Mouse (Mus musculus) lung, postnatal 10 days (tissue): ENCODE results near the gene Gjc1.

ENCODE experiments used
- DNase-seq: peaks from one replicate; pipeline ENCODE4 v3.0.0; 2021

Gene Gjc1

DNA sequence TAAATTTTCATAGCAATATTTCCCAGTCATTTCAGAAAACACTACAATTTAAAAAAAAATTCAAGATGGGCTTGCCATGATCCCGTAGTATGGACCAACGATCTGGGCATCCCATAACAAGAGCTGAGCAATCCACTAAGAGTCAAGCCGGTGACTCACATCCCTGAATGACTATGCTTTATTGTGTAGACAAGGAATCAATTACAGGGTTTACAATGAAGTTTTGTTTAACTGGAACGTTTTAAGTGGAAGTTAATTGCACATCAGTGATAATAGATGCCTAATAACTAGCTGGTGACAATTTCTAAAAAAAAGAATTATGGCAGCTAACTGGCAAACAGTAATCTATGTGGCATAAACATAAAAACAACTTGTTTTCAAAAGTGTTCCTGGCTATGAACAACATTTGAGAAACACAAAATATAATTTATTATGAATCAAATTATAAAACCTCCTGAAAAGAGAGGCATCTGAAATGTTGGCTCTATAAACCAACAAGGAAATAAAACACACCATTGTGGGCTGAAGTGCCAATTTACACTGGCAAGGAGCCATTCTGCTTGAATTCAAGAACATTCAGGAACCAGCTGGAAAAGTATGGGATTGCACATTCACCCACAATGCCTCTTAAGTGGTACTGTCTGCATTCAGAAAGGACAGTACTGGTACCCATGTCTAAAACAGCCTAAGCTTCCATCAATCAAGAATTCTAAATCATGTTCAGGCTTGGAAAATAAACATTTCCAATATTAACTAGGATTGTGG is 8.6 kb downstream of the Gjc1 start:
- peak; percentile 55 for DNase-seq

DNA sequence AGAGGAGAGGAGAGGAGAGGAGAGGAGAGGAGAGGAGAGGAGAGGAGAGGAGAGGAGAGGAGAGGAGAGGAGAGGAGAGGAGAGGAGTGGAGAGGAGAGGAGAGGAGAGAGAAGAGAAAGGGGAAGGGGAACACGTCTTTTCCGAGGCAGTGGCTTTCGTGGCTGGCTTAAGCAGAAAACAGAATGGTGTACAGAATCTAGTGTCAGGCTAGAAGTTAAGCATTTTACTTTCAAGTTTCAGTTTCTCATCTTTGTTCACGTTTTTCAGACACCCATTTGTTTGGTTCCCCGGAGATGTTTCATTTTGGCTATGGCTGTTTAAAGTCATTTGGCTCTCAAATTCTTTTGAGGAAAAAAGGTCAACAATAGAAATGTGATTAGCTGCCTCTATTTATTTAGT is 11.3 kb downstream of the Gjc1 start:
- DNase-seq, result no peak

DNA sequence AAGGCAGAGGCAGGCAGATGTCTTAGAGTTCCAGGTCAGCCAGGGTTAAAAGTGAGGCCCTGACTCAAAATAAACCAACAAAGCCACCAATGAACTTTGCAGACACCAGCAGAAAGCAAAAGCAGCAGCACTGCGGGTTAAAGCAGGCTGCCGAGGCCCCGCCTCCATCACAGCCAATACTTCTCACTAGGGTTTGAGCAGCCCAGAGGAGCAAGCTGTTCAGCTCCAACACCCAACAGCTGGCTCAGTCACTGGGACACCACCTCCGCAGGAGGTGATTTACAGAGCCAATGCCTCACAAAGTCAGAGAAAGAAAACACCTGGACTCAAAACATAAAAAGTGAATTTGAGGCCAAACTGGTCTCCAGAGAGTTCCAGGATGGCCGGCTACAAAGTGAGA is 16.0 kb downstream of the Gjc1 start:
- DNase-seq, result peak; percentile 21

DNA sequence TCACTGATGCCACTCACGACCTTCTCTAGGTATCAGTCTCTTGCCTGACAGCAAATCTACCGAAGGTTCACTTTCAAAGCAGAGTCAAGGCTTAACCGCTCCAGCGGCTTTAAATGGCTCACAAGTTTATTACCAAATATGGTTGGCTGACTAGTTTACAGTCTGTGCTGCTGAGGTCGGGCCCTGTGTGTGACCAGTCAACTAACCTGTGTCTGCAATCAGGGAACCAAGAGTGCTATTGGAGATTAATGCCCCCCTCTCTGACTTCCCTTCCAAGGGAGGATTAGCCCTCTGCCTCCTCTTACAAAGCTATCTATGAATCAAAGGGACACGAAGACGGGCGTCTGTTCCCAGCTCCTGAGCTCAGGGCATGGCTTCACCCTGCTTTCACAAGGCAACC is 25.3 kb downstream of the Gjc1 start:
- no peak for DNase-seq

DNA sequence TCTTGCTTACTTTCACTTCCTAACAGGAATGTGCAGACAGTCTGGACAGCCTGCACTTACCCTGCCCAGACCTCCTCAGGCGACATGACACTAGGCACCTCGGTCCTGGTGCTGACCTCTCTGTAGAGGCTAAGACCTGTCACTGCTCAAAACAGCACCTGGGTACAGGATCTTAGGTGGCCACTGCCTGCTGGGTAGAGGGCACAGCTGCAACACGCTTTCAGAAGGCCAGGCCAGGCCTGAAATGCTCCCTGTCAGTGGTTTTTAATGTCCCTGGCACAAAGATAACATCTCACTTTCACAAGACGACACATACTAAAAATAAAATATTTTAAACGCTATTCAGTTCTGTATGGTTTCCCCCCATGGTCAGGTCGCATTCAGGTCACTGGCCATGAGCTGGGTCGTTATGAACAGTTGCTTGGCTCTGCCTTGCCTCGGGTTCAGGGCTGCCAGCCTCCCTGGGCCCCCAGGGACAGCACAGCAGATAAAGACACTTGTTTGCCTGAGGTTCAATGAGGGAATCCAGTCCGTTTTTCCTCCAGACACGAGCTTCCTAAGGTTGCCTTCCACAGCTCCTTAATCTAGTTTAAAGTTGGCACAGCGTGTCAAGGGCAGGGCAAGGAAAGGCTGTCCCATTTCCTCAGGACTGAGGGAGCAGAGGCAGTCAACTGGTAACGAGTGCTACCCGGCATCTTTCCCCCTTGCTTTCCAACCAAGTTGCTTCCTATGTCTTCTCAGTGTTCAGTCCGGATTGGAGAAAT is 27.6 kb downstream of the Gjc1 start:
- DNase-seq, result peak; percentile 16

DNA sequence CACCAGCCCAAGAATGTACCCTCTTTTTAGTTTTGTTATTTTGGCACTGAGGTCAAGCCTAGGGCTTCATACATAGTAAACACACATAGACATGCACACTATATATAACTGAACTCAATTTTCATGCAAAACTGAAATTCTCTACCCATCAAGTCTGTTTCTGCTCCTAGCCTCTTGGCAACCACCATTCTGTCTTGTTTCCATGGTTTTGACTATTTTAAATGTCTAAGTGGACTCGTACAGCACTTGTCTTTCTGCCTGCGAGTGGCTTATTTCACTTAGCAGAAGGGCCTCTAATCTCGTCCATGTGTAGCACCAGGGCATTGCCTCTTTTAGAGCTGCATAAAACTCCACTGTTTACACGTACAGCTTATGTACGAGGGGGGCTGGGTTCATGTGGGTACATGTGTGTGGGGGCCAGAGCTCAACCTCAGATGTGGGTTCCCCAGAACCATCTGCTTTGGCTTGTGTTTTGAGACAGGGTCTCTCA is 31.8 kb downstream of the Gjc1 start:
- no peak for DNase-seq

DNA sequence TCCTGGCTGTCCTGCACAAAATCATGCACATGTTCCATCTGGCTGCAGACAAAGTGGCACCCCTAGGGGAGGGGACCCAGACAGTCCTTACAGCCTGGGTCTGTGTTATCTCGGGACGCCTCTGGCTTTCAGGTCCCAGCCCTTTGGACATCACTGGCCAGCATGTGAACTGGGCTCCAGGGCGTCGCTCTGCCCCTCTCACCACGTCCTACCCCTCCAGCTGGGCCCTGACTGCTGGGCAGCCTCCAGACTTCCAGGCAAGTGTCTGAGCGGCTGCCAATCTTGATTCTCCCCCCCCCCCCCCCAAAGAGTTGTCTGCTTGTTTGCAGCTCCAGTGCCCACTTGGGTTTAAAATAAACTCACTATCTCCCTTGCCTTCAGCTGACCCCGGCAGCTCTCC is 36.1 kb downstream of the Gjc1 start:
- DNase-seq, result no peak

DNA sequence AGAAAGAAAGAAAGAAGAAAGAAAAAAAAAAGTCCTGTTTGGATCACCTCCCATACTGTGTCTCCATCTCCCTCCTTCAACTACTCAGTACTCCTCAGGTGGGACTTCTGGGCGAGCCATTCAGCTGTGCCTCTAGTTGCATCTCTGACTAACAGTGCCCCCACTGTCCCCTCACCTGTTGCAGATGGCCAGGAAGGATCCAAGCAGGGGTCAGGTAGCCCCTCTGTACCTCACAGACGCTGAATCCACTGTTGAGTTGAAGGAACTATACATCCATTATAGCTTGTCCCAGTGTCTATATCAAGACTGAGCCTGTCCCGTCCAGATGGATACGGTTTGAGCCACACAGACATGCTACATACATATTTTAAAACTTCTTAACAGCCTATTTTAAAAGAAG is 38.0 kb downstream of the Gjc1 start:
- DNase-seq, result no peak

DNA sequence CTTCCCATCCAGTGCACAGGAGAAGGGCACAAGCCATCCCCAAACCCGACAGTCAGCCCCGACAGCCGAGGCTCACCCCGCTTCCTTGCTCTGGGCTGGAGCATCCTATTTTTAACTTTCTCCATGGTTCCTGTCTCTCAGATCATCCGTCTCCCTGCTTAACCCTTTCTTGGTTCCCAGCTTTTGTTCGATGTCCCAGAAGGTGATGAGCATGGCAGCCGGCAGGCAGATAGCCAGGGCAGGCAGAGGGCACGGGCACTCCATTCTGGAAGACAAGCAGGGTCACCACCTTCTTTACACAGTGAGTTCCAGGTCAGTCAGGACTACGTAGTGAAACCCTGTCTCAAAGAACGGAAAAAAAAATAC is 38.5 kb downstream of the Gjc1 start:
- no peak for DNase-seq

DNA sequence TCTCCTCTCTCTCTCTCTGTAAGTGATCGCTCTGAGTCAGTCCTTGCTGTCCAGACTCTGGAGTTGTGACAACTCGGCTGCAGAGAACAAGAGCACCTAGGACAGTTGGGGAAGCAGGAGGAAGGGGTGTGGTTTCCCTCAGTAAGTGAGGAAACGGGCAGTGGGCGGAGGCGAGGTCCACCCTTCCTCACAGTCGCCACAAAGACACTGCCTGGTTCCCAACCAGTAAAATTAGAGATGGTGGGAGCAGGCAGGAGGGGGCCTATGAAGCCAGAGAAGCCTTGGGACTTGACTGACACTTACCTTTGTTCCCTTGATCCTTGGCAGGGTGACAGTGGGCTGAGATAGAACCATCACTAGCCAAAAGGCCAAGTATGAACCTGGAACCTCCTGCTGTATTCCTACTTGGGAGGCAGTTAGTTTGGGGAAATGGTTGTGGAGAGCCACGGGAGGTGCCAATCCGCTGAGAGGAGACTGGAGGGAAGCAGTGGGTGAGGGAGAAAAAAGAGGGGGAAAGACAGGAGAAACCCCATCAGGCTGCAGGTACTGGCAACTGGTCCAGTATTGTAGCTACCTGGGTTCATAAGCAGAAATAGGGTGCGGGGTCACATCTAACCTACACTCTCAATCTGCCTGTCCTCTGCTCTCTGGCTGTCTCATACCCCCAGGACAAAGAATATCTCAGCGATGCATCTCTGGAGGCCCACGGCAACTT is 39.1 kb downstream of the Gjc1 start:
- DNase-seq, result peak; percentile 82

DNA sequence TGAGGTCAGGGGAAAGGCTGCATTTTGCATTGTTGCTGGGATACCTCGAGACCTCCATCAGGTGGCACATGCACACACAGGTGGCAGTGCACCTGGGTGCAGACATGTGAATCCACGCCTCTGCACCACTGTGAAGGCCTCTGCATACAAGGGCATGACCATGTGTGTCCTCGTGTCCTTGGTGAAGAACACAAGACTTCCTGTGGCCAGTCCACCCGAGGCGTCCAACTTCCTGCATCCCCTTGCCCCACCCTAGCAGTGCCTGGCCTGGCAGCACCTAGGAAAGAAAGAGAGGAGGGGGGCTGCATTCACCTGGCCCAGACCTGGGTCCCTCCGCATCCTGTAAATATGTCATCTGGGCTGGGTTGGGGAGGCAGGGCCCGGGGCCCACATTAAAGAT is 39.7 kb downstream of the Gjc1 start:
- no peak for DNase-seq

DNA sequence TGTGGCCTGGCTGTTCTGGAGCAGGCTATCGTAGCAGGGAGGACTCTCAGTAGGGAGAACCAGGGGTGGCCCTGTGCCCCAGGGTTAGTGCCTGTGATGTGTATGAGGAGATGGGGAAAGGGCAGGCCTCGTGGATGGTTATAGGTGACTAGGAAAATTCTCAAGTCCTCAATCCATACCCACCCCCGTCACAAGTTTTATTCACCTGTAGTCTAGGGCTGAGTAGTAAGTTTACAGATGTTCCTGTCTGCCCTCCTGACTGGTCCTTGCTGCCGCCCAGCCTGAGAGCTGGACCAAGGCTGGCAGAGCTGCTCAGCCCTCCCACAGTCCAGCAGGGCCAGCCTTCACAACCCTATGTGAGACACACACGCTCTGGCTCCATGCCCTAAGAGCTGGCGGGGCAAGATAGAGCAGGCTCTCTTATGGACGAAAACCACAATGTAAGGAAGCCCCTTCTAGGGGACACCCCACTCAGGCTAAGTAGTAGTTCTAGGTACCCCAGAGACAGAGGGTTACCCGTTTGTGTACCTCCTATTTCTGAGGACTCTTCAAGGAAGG is 40.3 kb downstream of the Gjc1 start:
- no peak for DNase-seq

DNA sequence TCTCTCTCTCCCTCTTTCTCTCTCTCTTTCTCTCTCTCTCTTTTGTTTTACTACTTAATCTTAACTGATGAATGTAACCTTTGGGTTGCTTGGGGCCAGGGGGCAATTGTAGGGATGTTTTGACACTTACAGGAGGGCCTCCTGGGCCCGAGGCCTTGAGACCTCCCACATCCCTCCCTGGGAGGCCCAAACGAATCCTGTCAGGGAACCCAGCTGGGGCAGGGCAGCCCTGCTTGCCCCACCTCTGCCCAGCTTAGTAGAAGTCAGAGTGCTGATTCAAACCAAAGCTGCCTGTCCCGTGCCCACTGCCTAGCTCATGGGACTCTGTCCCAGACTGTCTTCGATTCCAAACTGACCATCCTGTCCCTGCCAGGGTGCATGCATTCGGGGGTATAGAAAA is 40.9 kb downstream of the Gjc1 start:
- no peak for DNase-seq

DNA sequence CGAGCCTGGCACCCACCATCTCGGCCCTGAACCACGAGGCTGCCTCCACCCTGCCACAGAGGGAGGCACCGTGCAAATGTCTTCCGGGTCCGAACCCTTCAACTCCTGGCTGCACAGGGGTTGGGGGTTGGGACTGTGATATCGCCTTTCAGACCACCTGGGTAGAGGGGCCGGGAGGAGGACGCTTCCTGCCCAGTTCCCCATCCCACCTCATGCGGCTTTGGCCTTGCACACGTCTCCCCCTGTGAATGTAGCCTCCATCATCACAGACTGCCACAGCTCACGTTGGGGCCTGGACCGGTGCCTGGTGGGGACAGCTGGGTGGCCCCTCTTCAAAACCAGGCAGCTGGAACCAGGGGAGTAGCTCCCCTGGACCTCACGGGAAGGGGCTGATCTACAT is 41.3 kb downstream of the Gjc1 start:
- DNase-seq, result peak; percentile 9

DNA sequence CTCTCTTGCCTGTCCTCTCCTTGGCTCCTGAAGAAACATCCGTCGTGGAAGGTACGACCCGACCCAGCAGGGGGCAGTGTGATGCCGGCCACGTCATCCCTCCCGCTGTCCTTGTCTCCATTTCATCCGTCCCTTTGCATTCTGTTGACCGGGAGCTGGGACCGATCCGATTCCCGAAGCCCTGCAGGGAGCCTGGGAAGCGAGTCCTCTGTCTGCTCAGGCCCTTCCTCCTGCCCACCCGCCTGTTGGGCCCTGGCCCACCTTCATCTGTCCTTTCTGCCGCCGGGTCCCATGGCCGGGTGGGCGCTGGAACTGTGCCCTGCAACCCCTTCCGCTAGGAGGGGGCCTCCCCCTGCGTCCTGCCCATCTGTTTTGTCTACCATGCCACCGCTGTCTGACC is 41.9 kb downstream of the Gjc1 start:
- DNase-seq, result peak; percentile 92

DNA sequence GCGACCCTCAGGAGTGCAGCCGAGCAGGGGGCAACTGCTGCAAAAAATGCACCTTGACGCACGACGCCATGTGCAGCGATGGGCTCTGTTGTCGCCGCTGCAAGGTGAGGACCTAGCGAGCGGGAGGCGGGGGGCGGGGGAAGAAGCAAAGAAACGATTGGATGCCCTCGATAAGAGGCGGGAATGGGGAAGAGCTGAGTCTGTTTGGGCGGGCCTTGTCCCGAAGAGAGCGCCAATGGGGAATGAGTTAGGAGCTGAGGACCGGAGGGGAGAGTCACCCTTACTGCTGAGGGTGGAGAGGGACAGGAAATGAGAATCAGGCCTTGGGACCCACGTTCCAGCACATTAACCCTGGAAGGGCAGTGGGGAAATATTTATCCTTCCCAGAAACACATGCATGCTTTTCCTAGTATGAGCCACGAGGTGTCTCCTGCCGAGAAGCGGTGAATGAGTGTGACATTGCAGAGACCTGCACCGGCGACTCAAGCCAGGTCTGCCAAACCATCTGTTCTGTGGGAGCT is 44.8 kb downstream of the Gjc1 start:
- peak; percentile 93 for DNase-seq

DNA sequence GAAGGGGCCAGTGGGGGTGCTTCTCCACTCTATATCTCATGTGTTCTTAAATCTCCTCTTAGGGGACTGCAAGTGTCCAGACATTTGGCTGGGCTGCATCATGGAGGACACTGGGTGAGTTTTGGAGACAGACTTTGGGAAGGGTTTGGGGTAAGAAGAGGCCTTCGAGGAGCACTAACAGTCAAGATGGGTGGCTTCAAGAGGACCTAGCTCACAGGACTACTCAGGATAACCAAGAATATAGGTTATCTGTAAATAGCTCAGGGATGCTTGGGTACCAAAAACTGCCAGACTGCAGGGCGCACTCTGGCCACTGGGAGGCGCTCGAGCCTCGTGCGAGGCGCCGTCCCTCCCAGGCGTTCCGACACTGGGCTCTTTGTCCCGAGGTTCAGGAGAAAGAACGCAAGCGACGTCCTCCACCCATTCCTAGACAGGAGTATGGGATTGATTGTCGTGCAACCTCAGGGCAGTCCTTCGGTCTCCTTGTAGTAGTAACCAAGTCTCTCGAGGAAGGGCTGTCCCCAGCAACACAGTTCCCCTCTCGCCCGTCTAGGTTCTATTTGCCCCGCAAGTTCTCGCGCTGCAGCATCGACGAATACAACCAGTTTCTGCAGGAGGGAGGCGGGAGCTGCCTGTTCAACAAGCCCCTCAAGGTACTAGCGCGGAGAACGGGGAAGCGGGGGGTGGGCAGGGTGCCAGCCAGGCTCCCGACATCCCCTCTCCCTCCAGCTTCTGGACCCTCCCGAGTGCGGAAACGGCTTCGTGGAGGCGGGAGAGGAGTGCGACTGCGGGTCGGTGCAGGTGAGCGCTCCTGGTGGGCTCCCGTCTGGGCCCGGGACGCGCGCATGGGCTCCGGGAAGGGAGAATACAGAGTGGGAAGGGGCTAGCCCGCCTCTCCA is 45.5 kb downstream of the Gjc1 start:
- DNase-seq, result peak; percentile 90

DNA sequence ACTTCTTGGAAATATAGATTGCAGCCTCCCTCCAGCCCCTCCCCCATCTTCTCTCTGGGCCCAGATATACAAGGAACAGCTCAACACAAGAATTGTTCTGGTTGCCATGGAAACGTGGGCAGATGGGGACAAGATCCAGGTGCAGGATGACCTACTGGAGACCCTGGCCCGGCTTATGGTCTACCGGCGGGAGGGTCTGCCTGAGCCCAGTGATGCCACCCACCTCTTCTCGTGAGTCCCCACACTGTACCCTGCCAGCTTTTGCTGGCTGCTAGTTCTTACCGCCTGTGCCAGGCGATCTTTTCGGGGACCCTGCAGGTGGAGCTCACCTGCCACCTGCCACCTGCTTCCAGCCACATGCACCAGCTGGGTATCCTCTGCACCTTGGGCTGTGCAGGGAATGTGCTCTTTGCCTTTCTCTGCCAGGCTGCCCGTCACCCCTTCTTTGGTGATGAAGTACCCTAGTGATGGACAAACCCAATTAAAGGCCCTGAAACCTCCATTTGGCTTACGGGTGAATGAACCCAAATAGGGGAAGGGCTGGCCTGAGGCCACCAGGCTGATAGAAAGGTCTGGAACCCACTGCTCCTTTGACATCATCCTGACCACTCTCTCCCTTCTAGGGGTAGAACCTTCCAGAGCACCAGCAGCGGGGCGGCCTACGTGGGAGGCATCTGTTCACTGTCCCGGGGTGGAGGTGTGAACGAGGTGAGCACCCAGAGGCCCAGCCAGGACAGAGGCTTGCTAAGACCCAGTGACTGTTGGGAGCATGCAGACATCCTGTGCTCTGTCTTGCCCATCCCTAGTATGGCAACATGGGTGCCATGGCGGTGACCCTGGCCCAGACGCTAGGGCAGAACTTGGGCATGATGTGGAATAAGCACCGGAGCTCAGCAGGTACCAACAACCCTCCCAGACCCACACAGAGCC is 46.5 kb downstream of the Gjc1 start:
- DNase-seq, result no peak

DNA sequence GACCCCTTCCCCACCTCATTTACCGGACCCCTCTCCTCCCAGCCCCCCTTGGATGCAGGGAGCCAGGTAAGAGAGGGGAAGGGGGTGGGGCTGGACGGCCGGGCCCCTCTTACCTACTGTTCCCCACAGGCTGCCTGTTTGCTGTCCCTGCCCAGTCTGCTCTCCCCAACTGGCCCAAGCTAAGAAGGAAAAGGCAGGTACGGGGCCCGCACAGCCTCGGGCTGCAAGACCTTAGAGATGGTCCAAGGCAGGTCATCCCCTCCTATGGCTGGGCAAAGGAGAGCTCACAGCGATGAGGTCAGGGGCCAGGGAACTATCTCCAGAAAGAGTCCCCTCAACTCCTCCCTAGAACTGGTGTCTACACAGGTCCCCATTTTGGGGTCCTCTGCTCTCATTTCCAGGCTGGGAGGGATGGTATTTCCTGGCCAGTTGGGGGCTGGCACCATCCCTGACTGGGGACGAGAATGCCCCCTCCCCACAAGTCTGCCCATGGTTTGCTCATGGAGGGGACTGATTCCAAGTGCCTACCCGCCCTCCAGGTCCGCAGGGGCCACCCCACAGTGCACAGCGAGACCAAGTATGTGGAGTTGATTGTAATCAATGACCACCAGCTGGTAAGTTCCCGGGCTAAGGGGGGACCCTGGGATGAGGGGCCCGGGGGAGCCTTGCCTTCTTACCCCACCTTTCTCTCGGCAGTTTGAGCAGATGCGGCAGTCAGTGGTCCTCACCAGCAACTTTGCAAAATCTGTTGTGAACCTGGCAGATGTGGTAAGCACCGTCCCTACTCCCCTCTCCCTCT is 47.4 kb downstream of the Gjc1 start:
- DNase-seq, result no peak
